Mouse (Mus musculus) testis, postnatal 14 days (tissue): ENCODE measurements around the gene Prune2.

Experiments used
- DNase-seq: peaks from one replicate; pipeline ENCODE4 v3.0.0; 2021; ENCODE audit warnings: low spot score

Gene Prune2

DNA sequence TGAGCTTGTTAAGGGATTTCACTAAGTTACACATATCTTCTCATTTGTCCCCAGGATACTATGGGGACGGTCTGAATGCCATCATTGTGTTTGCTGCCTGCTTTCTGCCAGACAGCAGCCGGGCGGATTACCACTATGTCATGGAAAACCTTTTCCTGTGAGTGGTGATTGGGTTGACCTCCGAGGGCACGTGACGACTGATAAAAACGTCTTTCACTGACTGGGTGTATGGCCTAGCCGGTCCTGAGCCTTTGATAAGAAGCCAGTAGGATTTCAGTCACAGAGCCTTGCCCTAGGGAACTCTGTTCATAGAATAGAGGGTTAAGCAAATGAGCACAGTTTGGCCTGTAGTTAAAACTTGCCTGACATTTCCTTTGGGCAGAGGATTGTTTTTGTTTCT lies 243.1 kb downstream of the Prune2 start:
- no peak for DNase-seq

DNA sequence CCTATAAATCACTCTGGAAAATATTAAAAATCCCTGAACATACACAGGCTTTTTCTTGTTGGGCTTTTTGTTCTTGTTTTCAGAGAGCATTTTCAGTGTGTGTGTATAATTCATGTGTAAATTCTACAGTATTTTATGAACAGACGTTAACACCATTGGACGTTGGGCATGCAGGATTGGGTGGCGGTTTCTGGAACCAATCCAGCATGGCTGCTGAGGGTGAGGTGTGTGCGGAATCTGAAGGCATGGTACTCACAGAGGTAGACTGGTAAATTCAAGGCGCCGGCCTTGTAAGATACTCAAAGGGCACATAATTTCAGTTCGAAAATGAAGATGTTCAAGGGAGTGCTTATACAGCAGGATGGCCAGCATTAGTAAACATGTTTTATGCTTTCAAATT lies 251.2 kb downstream of the Prune2 start:
- DNase-seq, result no peak

DNA sequence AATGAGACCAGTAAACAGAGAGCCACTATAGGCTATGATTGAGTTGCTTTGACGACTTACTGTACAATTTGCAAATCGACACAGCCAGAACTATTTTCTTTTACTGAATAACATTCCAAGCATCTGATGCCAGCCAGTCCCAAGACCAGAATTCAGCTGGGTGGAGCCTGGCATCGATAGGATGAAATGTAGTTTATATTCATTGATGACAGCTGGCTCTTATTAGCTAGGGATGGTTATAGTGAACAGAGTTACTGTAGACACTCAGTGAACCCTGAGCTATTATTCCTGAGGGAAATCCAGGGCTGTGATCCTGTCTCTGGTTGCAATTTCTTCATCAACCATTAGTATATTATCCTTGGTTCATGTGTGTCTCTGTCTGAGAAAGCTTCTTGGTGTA lies 254.6 kb downstream of the Prune2 start:
- no peak for DNase-seq

DNA sequence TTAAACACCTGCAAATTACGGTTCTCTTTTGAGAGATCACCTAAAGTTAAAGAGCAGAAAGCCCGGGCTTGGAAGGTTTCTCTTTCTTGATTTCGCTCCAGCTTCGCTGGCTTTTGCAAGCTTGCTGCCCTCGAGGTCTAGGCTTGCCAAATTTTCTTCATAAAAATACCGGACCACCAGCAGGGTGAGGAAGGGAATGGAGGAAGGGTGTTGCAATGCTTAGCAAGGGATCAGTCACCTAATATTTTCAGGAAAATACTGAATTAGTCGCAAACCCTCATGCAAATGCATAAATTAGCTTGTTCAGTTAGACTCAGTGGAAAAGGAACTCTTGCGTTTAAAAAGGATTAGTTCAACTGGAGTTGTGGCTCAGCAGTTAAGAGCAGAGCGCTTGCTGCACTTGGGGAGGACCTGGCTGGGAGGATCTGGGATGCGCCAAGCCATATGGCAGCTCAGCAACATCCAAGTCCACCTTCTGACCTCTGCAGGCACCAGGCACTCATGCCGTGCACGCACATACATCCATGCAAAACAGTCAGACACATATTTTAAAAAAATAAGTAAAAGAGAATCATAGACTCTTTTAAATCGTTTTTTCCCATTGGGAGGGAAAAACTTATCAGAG lies 259.1 kb downstream of the Prune2 start:
- no peak for DNase-seq

DNA sequence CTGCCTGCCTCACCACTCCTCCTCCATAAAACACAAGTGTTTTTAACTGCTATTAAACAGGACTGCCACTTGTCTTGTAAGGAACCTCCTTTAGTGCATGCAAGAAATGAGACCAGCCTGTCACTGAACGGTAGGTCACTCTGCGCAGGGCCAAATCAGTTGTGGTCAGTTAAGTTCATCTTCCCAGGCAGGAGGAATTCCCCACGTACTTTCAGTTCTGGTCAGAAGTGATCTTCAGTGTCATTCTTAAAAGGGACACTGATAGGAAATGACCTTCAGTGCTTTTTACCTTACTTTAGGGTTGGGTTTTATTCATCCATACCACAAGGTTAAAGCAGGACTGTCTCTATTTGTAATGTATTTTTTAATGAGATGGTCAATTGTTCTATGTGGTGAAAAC lies 262.3 kb downstream of the Prune2 start:
- DNase-seq, result no peak

DNA sequence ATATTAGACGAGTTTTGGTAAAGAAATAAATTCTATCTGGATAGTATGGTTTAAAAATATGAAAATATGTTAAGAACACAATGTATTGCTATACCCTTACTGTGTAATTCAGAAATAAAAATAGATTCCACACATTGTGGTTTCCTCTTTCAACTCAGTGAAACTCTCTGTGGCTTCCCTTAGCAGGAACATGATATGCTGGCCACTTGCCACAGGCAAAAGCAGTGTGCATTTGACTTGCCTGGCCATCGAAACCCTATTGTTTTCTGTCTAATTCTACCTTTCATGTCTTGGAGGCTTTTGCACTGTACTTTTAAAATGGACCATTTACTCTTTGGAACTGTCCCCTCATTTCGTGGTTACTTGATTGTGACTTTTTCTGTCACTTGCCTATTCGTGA lies 267.9 kb downstream of the Prune2 start:
- no peak for DNase-seq

DNA sequence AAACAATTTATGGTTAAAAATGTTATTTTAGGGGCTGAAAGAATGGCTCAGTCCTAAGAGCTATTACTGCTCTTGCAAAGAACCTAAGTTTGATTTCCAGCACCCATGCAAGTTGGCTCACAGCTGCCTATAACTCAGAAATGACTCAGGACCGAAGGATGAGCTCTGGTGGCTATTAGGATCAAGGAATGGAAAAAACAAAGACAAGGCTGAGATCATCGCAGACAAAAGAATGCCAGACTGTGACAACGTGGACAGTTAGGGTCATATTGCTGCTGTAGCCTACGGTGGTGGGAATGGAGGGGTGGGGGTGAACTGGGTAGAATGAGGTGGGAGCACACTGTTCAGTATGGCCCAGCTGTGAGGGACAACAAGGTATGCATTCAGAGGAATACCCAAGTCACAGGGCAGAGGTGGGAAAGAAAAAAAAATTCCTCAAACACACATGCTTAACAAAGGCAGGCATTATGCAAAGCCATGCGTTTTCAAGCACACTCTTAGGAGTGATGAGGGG lies 269.7 kb downstream of the Prune2 start:
- no peak for DNase-seq

DNA sequence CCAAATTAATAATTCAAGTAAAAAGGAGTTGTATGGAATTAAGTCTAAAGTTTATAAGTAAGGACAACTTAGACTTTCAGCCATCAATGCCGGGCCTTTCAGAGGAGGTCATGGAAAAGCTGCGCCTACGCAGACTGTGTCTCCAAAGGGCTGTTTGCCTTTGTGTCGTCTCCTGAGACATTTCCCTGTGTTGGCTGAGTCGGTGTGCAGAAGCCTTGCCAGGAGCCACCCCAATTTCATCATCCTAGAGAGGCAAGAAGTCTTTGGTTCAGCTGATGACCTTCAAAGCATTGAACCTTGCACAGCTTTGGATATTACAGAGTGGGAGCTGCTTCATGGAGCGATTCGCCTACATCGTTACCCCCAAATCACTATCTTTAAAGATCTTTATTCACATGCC lies 270.2 kb downstream of the Prune2 start:
- no peak for DNase-seq

DNA sequence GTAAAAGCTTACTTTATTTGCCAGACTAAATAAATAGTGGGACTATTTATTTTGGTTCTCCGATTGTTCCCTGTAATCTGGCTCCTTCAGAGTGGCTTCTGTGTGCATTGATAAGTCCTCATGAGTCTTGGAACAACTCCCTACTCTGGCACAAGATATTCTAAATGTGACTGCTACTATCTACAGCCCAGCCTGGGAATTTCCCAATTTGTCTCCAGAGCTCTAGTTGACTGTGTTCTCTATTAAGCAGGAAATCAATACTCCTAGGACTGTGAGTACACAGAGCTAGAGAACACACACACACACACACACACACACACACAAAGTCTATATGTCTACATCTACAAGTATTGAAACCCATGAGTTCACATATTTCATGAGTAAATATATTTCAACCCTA lies 274.1 kb downstream of the Prune2 start:
- no peak for DNase-seq

DNA sequence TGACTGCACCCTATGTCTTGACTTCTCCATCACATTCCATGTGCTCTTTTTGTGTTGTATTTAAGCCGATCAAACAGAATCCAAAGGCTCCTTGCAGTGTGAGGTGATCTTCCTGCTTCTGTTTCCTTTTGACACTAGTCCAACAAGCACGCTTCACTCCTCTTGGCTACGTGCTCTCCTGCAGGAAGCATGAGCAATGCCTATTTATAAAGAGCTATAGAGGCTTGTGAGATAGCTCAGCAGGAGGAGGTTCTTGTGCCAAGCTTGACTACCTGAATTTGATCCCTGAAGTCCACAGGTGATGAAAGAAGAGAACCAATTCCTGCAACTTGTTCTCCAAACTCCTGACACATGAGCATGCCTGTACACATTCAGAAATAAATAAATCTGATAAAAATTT lies 282.6 kb downstream of the Prune2 start:
- DNase-seq, result no peak

DNA sequence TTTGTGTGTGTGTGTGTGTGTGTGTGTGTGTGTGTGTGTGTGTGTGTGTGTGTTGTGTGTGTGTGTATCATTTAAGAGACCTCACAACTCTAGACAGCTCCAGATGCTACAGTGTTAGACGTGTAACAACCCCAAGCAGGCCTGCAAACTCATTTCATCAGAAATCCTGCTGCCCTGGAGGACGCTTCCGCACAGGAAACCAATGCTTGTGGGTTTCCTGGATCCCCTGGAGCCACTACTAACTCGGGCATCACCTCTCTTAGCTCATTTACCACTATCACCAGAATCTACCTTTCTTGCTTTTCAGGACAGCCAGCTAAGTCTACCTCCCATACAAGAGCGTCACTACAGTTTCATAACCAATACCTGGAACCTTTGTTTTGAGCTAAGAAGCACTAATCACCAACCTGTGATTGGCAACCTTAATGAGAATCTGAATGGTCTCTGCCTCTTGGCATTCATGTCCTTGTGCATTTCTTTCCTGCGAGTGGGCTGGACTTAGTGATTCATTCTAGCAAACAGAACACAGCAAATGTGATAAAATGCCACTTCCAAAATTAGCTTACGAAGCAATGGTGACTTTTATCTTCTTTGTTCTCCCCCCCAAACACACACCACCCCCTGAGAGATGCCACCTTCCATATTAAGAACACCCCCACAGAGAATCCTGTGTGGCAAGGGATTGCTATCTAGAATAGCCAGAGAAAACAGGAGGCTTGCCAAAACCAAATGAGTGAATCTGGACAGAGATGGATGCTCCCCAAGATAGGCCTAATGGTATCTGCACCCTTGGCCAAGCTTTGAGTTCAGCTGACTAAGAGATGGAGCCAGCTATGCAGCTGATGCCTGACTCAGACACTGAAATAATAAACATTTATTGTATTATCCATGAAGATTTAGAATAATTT lies 284.5 kb downstream of the Prune2 start:
- no peak for DNase-seq

DNA sequence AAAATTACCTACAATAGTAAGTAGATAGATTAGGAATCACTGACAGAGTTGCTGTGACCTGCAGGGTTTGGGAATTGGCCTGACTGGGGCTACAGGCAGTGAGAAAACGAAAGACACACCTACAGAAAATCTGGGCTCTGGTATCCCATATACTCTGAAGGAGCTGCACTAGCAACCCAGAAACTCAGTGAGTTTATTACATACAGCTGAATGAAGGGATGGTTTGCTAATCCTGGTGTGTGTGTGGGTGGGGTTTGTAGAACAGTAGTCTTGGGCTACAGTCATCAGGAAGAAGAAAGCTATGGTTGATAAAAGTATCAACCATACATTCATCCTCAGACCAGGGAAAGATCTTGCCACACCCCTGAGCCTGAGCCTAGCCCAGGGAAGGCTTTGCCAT lies 285.3 kb downstream of the Prune2 start:
- no peak for DNase-seq

DNA sequence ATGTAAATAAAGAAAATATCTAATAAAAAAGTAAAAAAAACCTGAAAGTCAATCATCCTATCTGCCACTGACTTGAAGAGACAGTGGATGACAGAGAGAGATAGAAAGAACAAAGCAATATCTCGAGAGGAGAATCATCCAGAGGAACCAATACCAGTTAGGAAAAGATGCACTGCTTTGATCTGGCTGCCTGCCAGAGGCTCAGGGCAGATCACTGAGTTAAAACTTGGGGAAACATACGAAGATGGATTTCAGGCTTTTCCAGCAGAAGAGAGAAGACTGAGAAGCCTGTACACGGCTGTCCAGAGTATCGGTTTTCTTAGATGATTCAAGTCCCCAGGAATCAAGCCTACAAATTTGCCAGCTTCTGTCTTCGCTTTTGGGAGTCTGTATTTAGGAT lies 287.0 kb downstream of the Prune2 start:
- DNase-seq, result no peak

DNA sequence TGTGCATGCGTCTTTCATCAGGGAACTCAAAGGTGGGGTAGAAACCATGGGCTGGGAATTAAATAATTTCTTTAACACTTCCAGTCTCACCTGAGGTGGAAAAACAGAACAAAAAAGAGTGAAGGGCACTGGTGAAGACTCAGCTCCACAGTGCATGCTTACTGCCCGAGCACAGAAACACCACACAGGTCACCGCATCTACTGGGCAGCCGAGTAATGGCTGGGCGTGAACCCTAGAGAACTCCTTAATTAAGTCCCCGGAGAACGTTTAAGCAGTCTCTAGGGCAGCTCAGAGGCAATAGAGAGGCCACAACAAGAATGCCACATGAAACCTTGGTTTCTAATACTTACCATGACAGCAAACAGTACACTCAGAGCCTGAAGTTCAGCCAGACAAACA lies 288.6 kb downstream of the Prune2 start:
- DNase-seq, result no peak

DNA sequence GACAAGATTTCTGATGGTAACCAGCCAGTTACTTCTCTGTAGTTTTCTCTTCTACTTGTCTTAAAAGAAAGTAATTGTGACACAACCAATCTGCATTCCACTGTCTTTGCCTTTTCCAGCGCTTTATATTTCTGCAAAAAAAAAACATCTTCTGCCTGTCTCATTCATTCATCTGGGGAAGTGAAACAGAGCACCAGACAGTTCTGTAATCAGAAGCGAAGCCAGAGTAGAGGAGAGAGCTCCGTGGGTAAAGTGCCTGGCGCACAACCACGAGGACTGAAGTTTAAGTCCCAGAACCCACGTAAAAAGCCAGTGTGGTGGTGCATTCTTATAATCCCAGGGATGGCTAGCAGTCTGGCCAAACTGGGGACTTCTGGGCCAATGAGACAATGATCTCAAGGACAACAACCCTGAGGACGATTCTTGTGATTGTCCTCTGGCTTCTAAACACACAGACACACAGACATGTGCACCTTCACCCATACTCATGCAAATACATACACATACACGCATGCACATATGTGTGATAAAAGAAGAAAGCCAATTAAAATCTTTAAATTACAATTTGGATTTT lies 291.5 kb downstream of the Prune2 start:
- DNase-seq, result no peak

DNA sequence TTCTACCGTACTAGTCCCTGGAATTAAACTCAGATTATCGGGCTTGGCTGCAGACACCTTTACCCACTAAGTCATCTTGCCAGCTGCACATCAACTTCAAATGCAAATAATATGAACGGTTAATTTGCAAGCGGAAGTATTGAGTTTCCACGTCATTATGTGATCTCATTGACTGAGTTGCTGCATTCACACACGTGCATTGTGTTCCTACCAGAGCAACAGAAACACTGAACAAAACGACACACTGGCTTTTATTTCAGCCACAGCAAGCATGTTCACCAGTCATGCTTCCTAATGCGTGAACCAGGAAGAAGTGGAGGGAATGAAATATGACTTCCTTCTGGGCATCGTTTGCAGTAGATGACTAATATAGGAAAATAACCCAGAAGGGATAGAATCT lies 293.8 kb downstream of the Prune2 start:
- no peak for DNase-seq

DNA sequence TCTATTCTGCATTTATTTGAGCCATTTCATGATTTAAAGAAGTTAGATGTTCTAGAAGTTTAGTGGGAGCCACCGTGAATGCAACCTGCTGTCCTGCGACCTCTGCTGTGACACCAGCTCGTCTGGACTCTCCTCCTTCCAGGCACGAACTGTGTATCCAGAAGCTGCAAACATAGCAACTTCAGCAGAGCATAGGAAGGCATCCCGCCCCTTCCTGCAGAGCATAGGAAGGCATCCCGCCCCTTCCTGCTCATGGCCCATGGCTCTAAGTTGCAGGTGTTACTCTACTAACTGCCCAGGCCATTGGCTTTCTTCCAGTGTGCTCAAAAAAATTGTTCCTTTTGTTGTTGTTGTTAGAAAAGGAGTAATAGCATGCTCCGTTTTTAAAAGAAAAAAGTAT lies 294.9 kb downstream of the Prune2 start:
- no peak for DNase-seq

DNA sequence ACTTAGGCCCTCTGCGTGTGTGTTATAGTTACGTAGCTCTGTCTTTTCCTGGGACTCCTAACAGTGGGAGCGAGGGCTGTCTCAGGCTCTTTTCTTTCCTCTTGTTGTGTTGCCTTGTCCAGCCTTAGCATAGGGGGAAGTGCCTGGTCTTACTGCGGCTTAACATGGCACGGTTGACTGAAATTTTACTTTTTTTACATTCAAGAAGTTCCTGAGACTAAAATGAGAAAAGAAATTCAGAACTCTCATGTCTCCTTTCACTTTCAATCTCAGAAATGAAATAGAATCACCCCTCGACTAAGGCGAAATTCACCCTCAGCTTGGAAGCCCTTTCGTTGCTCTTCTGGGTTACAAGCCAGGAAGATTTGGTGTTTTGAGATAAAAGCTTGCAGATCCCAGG lies 295.5 kb downstream of the Prune2 start:
- no peak for DNase-seq

DNA sequence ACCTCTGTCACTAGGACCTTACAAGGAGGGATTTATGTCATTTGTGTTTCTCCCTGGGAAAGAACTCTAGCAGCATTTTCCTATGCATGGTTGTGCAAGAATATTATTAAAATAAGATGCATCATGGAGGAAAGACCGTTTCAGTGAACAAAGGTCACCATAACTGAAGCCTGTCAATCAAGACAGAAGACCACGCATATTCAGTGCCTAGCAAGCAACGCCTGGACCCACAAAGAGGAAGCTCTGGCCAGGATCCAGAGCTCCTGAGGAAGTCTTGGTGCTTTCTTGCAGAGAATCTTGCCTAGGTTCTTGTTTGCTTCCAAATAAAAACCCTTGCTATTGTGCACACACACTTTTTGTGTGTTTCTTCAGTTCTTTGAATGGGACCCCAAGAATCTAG lies 296.9 kb downstream of the Prune2 start:
- DNase-seq, result no peak

DNA sequence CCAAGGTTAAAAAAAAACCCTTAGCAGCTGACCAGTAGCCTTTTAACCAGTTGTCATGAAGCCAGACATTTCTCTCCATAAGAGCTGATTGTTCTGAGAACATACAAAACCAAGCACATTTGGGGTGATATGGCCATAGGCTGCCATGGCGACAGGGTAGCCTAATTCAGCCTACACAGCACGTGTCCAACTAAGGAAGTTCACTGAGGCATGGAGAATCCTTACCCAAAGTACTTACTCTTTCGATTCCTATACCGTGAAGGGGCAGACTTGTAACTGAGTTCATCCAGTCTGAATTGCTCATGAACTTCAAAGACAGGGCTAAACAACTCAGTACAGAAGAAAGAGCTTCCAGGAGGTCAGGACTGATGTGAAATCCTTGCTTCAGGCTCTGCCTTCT lies 299.6 kb downstream of the Prune2 start:
- no peak for DNase-seq

DNA sequence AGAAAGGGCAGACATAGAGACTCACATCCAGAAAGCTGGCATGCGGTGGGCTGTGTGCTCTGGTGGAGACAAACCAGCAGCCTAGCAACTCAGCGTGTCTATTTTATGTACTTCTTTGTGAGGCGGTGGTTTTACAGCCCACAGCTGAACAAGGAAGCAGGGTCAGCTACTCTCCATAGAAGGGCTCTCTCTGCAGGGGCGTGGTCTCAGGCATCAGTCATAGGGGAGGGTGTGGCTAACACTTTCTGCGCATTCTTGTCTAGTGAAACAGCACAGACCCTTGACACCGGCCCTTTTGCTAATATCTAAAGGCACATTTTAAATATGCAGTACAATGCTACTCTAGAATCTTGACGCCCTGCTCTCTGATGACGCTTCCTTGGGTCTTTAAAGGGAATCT lies 300.5 kb downstream of the Prune2 start:
- DNase-seq, result no peak

DNA sequence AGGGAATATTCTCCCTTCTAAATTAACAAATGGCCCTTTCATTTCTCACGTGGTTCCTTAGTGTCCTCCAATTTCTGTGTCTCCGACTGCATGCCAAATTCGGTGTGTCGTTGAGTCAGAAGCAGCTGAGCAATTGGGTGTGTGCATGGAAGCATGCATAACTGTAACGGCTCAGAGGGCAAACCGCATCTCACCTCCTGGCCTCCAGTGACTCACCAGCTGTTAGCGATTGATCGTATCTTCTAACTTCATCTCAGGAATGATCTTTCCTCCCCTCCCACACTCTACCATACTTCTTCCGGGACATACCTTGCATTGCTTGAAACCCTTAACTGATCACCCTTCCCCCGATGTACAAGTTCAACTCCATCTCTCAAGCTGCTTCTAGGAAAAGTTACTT lies 300.9 kb downstream of the Prune2 start:
- no peak for DNase-seq

DNA sequence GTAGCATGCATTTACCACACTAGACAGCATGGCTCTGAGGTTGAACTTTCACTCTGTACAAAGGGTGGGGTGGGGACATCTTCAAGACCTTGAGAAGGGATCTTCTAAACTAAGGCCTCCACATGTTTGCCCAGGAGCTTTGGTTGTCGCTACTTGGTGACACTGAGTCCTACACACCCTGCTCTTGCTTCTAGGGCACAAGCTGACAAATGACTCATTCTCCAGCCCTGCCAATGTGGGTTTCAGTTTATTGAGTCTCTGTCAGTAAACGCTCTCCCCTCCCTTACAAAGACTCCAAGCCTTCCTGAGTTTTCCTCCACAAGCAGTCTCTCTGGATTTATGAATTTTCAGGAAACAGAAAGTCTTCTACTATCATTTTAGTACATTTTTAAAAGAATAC lies 307.3 kb downstream of the Prune2 start:
- DNase-seq, result no peak
